31 mouse cellular contexts compared by ENCODE assay signal in the genomic region with DNA sequence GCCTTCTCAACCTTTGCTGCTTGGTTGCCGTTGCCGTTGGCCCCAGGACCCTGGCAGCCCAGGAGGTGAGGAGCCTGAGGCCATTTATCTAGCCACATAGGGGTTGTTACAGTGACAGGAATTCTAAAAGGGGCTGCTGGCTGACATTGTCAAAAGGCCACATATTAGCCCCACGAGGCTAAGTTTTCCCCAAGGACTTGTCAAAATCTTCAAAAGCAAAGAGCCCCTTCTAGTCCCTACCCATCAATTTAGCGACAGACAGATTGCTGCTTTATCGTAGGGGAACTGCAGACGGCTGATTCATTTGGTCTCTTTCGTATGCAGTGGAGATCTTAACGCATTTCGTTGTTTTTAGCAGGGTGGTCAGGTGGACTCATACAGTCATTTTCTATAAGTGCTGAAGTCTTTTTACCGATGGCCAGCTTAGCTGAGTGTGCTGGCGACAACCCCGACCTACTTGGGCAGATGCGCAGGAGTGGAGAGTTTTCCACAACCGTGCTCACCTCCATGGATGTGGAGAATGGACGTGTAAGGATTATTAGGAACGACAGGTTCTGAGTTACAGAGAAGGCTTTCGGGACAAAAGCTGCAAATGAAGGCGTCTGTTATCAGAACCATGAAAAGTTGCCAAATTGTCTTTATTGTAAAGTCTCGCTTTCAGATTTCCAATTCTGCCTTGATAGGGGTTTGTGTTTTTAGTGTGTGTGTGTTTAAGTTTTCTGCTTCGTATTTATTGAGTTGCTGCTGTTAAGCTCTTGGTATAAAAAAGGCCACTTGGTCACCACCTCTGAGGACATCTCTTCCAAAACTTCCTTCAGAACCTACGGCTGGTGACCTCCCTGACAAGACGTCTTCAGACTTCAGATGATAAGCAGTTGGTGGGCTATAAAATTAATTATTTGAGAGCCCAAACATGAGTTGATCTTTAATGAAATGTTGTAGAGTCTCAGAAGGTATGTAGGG.
"Had no signal": no experiment of that assay in that cellular context is flagged by ENCODE, and none has a peak within 500 bp of the region (broad histone marks: within the 10 kb centered on the region; RNA-seq: fewer than 3 reads in every experiment).

No protein-coding gene starts in this region.

- H3K27ac ChIP-seq: limb, embryonic 10.5 days; limb, embryonic 12.5 days; limb, embryonic 13.5 days; limb, embryonic 15.5 days; liver, embryonic 12.5 days; liver, embryonic 13.5 days; liver, embryonic 14.5 days; liver, embryonic 15.5 days; lung, embryonic 15.5 days; macrophage; midbrain, embryonic 10.5 days; midbrain, embryonic 12.5 days; midbrain, embryonic 13.5 days; midbrain, embryonic 15.5 days; neural tube, embryonic 12.5 days; neural tube, embryonic 13.5 days had no signal

- H3K9ac ChIP-seq: limb, embryonic 12.5 days; limb, embryonic 13.5 days; limb, embryonic 15.5 days; liver, embryonic 12.5 days; liver, embryonic 13.5 days; liver, embryonic 14.5 days; liver, embryonic 15.5 days; lung, embryonic 14.5 days; lung, embryonic 15.5 days; midbrain, embryonic 12.5 days; midbrain, embryonic 13.5 days; midbrain, embryonic 15.5 days; neural tube, embryonic 12.5 days; neural tube, embryonic 13.5 days had no signal

- ATAC-seq: liver, embryonic 12.5 days; lung, postnatal 0 days; midbrain, embryonic 13.5 days; midbrain, embryonic 15.5 days; midbrain, embryonic 16.5 days had no signal

- H3K27me3 ChIP-seq: limb, embryonic 12.5 days; limb, embryonic 13.5 days; limb, embryonic 15.5 days; liver, embryonic 12.5 days; liver, embryonic 13.5 days; liver, embryonic 15.5 days; lung, embryonic 15.5 days; neural tube, embryonic 12.5 days; neural tube, embryonic 13.5 days had no signal

- DNase-seq: left cerebral cortex, postnatal 4 days; liver; liver, embryonic 13.5 days; lung, adult 18-20 months; lung, adult 2 months; lung, embryonic 14.5 days; lung, postnatal 10 days; lung, postnatal 14 days; lung, postnatal 36 days; lung, postnatal 4 days; midbrain, embryonic 14.5 days had no signal

- H3K9me3 ChIP-seq: limb, embryonic 10.5 days; limb, embryonic 12.5 days; limb, embryonic 13.5 days; limb, embryonic 15.5 days; liver, embryonic 12.5 days; liver, embryonic 13.5 days; liver, embryonic 15.5 days; lung, embryonic 15.5 days; megakaryocyte, embryonic 14.5 days; midbrain, embryonic 10.5 days; midbrain, embryonic 12.5 days; midbrain, embryonic 13.5 days; midbrain, embryonic 15.5 days; neural tube, embryonic 12.5 days; neural tube, embryonic 13.5 days had no signal

- H3K4me2 ChIP-seq: limb, embryonic 12.5 days; limb, embryonic 13.5 days; limb, embryonic 15.5 days; liver, embryonic 11.5 days; liver, embryonic 12.5 days; liver, embryonic 13.5 days; liver, embryonic 15.5 days; lung, embryonic 14.5 days; lung, embryonic 15.5 days; midbrain, embryonic 12.5 days; midbrain, embryonic 13.5 days; midbrain, embryonic 15.5 days; neural tube, embryonic 12.5 days; neural tube, embryonic 13.5 days had no signal

- H3K4me3 ChIP-seq: limb, embryonic 10.5 days; limb, embryonic 12.5 days; limb, embryonic 13.5 days; limb, embryonic 15.5 days; liver, embryonic 12.5 days; liver, embryonic 13.5 days; liver, embryonic 15.5 days; lung, embryonic 15.5 days; megakaryocyte, embryonic 14.5 days; midbrain, embryonic 10.5 days; midbrain, embryonic 12.5 days; midbrain, embryonic 13.5 days; midbrain, embryonic 15.5 days; myocyte; neural tube, embryonic 12.5 days; neural tube, embryonic 13.5 days had no signal

- H3K36me3 ChIP-seq: limb, embryonic 10.5 days; limb, embryonic 12.5 days; limb, embryonic 13.5 days; limb, embryonic 15.5 days; liver, embryonic 12.5 days; liver, embryonic 13.5 days; liver, embryonic 15.5 days; lung, embryonic 15.5 days; midbrain, embryonic 10.5 days; midbrain, embryonic 12.5 days; midbrain, embryonic 13.5 days; midbrain, embryonic 15.5 days; neural tube, embryonic 12.5 days; neural tube, embryonic 13.5 days had no signal

- H3K4me1 ChIP-seq: limb, embryonic 12.5 days; limb, embryonic 13.5 days; limb, embryonic 15.5 days; liver, embryonic 12.5 days; liver, embryonic 13.5 days; liver, embryonic 15.5 days; megakaryocyte, embryonic 14.5 days; midbrain, embryonic 10.5 days; midbrain, embryonic 12.5 days; midbrain, embryonic 13.5 days; midbrain, embryonic 15.5 days; neural tube, embryonic 12.5 days; neural tube, embryonic 13.5 days had no signal
